Mouse (Mus musculus): ENCODE results near the gene Gm20388. TPM values are rescaled to one million over a fixed set of nuclear protein-coding genes. Genes with fewer than 3 reads are reported as not detected.

Gm20388 gene
- polyA plus RNA-seq, 1 experiment from 2014 or later = 12.4 TPM

GRCm38 (mm10) chr8:124275377-124276071 is 4364.9 kb downstream of the Gm20388 start:
- no peak for ATAC-seq
- Histone ChIP-seq H3K27ac (ENCODE audit: low read depth, low read length) (no peak overlapping the region), H3K4me3 (ENCODE audit: low read length) (no peak overlapping the region), H3K27me3 (replicated peaks; ENCODE audit: control insufficient read depth, insufficient read depth, low read length) (no peaks in the 10 kb centered on the region), H3K4me2 (ENCODE audit: low read length) (no peak overlapping the region), H3K9me3 (ENCODE audit: control insufficient read depth, low read length) (no peaks in the 10 kb centered on the region), H3K9ac (ENCODE audit: low read depth, low read length) (no peak overlapping the region), H3K36me3 (ENCODE audit: control insufficient read depth, insufficient read depth, low read length) (no peaks in the 10 kb centered on the region), H3K4me1 (ENCODE audit: control insufficient read depth, insufficient read depth, low read depth, low read length) (peaks cover 2% of the 10 kb centered on the region)
- 81% methylated on average over 10 of the region's 10 CpGs for WGBS

DNA sequence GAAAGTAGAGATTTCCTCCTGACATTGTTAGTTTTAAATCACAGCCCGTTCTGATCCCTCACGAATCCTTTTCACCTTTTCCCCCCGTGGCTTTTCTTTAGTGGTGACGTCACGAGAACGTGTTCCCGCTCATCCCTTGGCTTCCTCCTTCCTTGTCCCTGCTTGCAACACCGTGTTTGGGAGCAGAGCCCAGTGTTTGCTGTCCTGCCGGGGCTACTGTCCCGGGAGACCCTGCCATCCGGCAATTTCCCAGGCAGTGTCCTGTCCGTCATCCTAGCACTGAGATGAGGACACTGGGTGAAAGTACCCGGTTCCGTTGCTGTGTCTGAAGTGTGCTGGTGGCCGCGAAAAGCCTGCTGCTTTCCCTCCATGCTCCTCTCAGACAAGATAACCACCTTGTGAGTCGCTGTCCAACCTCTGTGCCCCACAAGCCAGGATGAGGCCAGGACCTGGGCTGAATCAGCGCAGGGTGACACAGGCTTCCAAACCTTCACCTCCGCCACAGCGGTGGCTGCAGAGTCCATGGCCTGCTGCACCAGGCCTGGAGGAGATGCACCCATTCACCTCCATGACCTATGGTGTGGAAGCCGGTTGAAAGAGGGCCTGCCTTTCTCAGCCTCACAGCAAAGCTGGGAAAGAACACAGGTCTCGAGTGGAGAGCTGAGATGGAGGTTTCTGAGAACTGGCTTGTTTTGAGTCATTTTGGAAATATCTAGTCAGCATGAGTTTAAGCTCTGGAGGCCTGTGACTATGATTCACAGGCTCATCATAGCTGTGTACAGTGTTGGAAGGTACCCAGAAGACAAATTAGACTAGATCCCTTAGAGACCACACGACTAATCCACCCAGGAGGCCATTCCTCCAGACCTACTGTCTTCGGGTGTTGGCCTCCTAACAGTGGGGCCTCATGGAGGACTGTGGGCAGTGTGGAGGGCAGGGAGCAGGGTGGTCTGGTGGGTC is 4367.6 kb downstream of the Gm20388 start:
- ATAC-seq = no peak
- H3K9ac ChIP-seq (ENCODE audit: low read depth, low read length) = no peak overlapping the region
- H3K4me1 ChIP-seq (ENCODE audit: control insufficient read depth, insufficient read depth, low read depth, low read length) = peaks cover 16% of the 10 kb centered on the region
- WGBS = 62% methylated on average over 24 of the region's 24 CpGs
- H3K4me2 ChIP-seq (ENCODE audit: low read length) = no peak overlapping the region
- no peak overlapping the region for H3K4me3 ChIP-seq (ENCODE audit: low read length)
- H3K9me3 ChIP-seq (ENCODE audit: control insufficient read depth, low read length) = no peaks in the 10 kb centered on the region
- H3K36me3 ChIP-seq (ENCODE audit: control insufficient read depth, insufficient read depth, low read length) = no peaks in the 10 kb centered on the region
- H3K27ac ChIP-seq (ENCODE audit: low read depth, low read length) = no peak overlapping the region
- no peaks in the 10 kb centered on the region for H3K27me3 ChIP-seq (replicated peaks; ENCODE audit: control insufficient read depth, insufficient read depth, low read length)

GRCm38 (mm10) chr8:124278956-124279689 is 4368.5 kb downstream of the Gm20388 start:
- Histone ChIP-seq H3K9ac (ENCODE audit: low read depth, low read length) (no peak overlapping the region), H3K9me3 (ENCODE audit: control insufficient read depth, low read length) (no peaks in the 10 kb centered on the region), H3K4me3 (ENCODE audit: low read length) (no peak overlapping the region), H3K27me3 (replicated peaks; ENCODE audit: control insufficient read depth, insufficient read depth, low read length) (no peaks in the 10 kb centered on the region), H3K27ac (ENCODE audit: low read depth, low read length) (no peak overlapping the region), H3K4me1 (ENCODE audit: control insufficient read depth, insufficient read depth, low read depth, low read length) (peaks cover 25% of the 10 kb centered on the region), H3K4me2 (ENCODE audit: low read length) (no peak overlapping the region), H3K36me3 (ENCODE audit: control insufficient read depth, insufficient read depth, low read length) (no peaks in the 10 kb centered on the region)
- 87% methylated on average over 7 of the region's 7 CpGs for WGBS
- no peak for ATAC-seq

GRCm38 (mm10) chr8:124279690-124279985 is 4369.0 kb downstream of the Gm20388 start:
- Histone ChIP-seq H3K4me3 (ENCODE audit: low read length) (no peak overlapping the region), H3K9me3 (ENCODE audit: control insufficient read depth, low read length) (no peaks in the 10 kb centered on the region), H3K4me2 (ENCODE audit: low read length) (no peak overlapping the region), H3K36me3 (ENCODE audit: control insufficient read depth, insufficient read depth, low read length) (no peaks in the 10 kb centered on the region), H3K27ac (ENCODE audit: low read depth, low read length) (no peak overlapping the region), H3K4me1 (ENCODE audit: control insufficient read depth, insufficient read depth, low read depth, low read length) (peaks cover 30% of the 10 kb centered on the region), H3K27me3 (replicated peaks; ENCODE audit: control insufficient read depth, insufficient read depth, low read length) (no peaks in the 10 kb centered on the region), H3K9ac (ENCODE audit: low read depth, low read length) (no peak overlapping the region)
- 99% methylated on average over 5 of the region's 5 CpGs for WGBS
- ATAC-seq = no peak

GRCm38 (mm10) chr8:124281700-124282541 is 4371.3 kb downstream of the Gm20388 start:
- no peak for ATAC-seq
- Histone ChIP-seq H3K4me3 (ENCODE audit: low read length) (no peak overlapping the region), H3K36me3 (ENCODE audit: control insufficient read depth, insufficient read depth, low read length) (no peaks in the 10 kb centered on the region), H3K9me3 (ENCODE audit: control insufficient read depth, low read length) (no peaks in the 10 kb centered on the region), H3K27me3 (replicated peaks; ENCODE audit: control insufficient read depth, insufficient read depth, low read length) (no peaks in the 10 kb centered on the region), H3K9ac (ENCODE audit: low read depth, low read length) (no peak overlapping the region), H3K4me1 (ENCODE audit: control insufficient read depth, insufficient read depth, low read depth, low read length) (peaks cover 48% of the 10 kb centered on the region), H3K27ac (ENCODE audit: low read depth, low read length) (peak overlapping the region; percentile 23; the same call in 1 of the 2 replicates), H3K4me2 (ENCODE audit: low read length) (no peak overlapping the region)
- WGBS = 47% methylated on average over 11 of the region's 11 CpGs

DNA sequence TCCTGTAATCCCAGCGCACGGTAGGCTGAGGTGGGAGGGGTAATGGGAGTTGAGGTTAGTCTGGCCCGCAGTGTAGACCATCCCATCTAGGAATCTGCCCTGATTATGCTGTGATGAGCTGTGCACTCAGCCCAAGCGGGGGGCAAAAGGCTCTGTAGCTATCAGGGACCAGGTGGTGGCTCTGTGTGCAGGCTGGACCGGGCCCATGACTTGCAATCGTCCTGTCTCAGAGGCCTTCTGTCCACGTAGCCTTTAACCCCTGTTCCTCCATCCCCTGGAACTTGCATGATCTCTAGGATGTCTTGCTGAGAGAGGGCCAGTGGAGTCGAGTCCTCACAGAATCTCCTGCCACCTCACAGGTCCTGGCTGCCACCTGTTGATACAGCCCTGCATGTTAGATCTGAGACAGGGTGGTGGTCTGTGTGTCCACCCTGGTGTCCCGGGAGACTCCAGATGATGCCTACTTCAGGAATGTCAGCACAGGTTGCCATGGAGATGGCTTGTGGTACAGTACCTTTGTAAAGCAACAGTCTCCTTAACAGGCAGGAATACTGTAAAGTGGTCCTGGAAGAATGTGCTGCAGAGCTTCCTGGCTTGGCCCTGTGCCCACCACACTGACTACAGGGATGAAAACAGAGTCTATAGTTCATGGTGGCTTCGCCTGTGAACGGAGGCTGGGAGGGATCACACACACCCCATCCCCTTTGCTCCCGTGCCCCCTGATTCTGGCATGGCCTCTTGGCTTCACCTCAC is 4372.4 kb downstream of the Gm20388 start:
- ATAC-seq = no peak
- no peak overlapping the region for H3K4me3 ChIP-seq (ENCODE audit: low read length)
- H3K9me3 ChIP-seq (ENCODE audit: control insufficient read depth, low read length) = no peaks in the 10 kb centered on the region
- 56% methylated on average over 12 of the region's 12 CpGs for WGBS
- no peaks in the 10 kb centered on the region for H3K27me3 ChIP-seq (replicated peaks; ENCODE audit: control insufficient read depth, insufficient read depth, low read length)
- no peak overlapping the region for H3K4me2 ChIP-seq (ENCODE audit: low read length)
- no peak overlapping the region for H3K9ac ChIP-seq (ENCODE audit: low read depth, low read length)
- H3K36me3 ChIP-seq (ENCODE audit: control insufficient read depth, insufficient read depth, low read length) = no peaks in the 10 kb centered on the region
- H3K4me1 ChIP-seq (ENCODE audit: control insufficient read depth, insufficient read depth, low read depth, low read length) = peaks cover 48% of the 10 kb centered on the region
- no peak overlapping the region for H3K27ac ChIP-seq (ENCODE audit: low read depth, low read length)

- Histone ChIP-seq H3K4me1 (ENCODE audit: control insufficient read depth, insufficient read depth, low read depth, low read length) (peaks cover 48% of the 10 kb centered on the region), H3K4me2 (ENCODE audit: low read length) (no peak overlapping the region)
Measured at GRCm38 (mm10) chr8:124283644-124284332, 4373.1 kb downstream of the Gm20388 start.

More at GRCm38 (mm10) chr8:124283644-124284332, 4373.1 kb downstream of the Gm20388 start:
- H3K36me3 ChIP-seq (ENCODE audit: control insufficient read depth, insufficient read depth, low read length) = no peaks in the 10 kb centered on the region
- no peak for ATAC-seq
- H3K9me3 ChIP-seq (ENCODE audit: control insufficient read depth, low read length) = no peaks in the 10 kb centered on the region
- 20% methylated on average over 11 of the region's 11 CpGs for WGBS
- peak overlapping the region; percentile 57; the same call in 1 of the 2 replicates for H3K27ac ChIP-seq (ENCODE audit: low read depth, low read length)
- no peak overlapping the region for H3K4me3 ChIP-seq (ENCODE audit: low read length)
- H3K9ac ChIP-seq (ENCODE audit: low read depth, low read length) = 0 out of 2 replicates have a peak overlapping the region, but pooled peaks have one; percentile 10
- no peaks in the 10 kb centered on the region for H3K27me3 ChIP-seq (replicated peaks; ENCODE audit: control insufficient read depth, insufficient read depth, low read length)
